Mouse (Mus musculus) embryo, embryonic 9.5 days (tissue): Measurements from ENCODE around the gene Gpr137b.
"Not testable (repeated sequence)": the region's sequence is repeated elsewhere in the genome, so short reads cannot be mapped to it uniquely, and the experiment has no call there.

ENCODE experiments used
- DNase-seq: peaks from one replicate; pipeline ENCODE4 v3.0.0-alpha.2; 2017; ENCODE audit errors: extremely low spot score

Gpr137b gene

DNA sequence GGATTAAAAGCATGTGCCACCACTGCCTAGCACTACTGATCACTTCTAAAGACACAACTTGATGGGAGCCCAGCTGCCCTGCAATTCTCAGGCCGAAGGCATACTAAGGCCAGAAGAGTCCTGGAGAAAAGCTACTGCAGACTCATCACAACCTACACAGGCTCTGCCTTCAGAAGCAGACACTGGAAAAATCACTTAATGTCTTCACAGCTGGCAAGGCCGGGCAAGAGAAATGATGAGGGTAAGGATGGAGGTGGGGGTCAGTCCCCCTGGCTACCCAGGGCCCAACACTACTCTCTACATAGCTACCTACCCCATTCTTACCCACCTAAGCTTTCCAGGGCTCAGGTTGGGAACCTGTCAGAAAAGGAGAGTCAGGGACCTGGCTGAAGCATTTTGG, 27.4 kb downstream of the Gpr137b start:
- not testable (repeated sequence) for DNase-seq

DNA sequence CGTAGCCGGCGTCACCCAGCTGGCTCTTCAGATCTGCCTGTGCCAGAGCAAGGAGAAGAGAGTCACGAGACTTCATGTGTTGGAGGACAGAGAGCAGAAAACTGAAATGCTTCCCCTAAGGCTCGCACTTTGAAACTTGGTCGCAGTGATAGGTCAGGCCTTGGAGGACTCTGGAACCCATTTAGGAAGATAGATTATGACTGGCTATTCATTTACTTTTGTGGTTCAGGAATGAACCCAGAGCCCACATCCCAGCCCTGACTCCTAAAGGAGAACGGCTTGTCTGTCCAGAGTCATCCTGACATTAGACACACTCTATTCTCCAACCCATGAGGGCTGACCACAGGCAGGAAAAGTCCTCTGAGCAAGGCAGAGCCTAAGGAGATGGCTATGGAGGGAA, 30.3 kb downstream of the Gpr137b start:
- not testable (repeated sequence) for DNase-seq

DNA sequence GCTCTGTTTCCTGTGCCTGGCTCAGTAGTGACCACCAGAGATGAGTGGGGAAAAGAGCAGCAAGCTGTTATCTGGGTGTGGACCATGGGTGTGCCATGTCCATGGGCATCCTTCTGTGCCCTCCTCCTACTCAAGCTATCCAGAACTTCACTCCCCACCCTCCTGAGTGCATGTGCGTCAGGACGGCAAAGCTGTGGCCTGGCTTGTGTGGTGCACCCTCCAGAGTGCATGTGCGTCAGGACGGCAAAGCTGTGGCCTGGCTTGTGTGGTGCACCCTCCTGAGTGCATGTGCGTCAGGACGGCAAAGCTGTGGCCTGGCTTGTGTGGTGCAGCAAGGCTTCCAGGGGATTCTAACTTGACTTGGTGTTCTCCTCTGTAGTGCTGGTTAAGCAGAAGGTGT, 31.6 kb downstream of the Gpr137b start:
- not testable (repeated sequence) for DNase-seq

DNA sequence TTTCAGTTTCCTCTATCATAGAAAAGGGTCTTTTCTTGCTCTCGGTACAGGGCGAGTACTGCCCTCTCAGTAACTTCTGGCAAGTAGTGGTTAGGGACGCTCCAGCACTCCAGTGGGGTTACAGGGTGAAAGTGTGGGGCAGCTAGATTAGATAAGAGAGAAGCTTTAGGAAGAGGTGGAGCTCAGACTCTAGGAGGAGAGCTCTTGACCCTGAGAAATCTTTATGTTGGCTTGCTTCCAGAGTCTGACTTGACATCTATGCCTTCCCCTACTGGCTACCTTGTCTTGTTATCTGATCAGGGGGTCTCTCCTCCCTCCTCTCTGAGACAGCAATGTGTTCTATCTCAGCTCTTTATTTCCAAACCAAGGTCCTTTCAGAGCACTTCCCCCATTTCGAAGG, 33.8 kb downstream of the Gpr137b start:
- DNase-seq: not testable (repeated sequence)

DNA sequence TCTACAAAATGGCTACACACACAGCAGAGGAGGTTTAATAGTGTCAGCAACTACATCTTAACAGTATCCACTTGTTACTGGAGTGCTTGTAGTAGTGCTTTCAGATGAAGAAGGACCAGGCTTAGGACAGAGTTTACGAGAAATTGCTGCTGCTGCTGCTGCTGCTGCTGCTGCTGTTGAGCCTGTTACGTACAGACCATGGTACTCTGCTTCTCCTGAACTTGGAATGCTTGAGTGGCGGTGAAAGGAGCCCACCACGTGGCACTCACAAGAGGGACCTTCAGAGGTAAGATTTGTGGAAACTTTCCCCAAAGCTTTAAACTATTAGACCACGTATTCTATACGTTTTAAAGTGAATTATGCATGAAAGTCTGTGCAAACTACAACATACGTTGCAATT, 35.2 kb downstream of the Gpr137b start:
- not testable (repeated sequence) for DNase-seq

DNA sequence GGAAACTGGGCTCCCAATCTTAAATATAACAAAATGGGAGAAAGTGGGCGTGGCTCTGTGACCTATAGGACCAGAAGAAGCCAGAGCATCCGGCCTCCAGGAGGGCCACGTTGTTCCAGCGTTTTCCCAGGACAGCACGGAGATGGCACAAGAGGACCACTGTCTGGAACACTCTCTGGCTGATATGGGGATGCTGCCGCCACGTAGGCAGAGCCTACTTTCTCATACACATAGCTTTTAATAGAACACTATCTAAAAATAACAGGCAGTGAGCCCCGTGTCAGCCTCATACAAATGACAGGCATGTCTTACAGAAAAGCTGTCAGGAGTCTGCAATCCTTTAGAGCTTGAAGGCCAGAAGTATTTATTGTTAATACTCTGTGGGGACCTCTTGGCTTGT, 35.7 kb downstream of the Gpr137b start:
- not testable (repeated sequence) for DNase-seq

DNA sequence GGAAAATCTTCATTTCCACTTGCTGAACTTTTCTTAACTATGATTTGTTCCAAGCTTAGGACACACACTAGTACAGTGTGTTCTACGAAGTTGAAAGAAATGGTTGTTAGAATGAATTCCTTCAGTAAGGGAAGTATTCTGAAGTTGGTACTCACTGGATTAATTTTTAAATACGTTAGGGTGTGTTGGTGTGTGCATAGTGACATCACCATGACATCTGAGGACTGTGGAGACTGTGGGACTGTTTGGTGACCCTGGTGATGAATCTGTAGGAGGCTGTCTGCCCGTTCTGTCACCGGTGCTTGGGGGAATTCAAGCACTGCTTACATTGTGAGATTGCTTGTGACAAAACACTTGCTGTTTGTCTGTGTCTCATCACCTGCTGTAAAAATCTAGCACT, 41.7 kb downstream of the Gpr137b start:
- DNase-seq: not testable (repeated sequence)

DNA sequence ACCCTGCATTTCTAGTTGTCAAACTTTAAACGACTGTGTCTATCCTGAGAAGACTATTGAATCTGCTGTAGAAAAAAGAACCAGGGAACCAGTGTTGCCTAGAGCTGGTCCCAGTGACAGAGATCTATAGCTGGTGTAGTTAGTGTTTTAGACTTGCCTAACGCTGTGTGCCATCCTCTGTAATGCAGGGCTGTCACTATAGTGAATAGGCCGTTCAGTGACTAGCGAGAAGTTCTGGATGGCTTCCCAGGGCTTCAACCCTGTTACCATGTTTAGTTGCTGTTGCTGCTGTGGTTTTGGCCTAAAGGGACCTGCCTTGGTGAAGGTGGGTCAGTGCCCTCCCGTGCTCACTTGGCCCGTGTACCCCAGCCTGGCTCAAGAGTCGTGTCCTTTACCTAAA, 43.1 kb downstream of the Gpr137b start:
- not testable (repeated sequence) for DNase-seq

DNA sequence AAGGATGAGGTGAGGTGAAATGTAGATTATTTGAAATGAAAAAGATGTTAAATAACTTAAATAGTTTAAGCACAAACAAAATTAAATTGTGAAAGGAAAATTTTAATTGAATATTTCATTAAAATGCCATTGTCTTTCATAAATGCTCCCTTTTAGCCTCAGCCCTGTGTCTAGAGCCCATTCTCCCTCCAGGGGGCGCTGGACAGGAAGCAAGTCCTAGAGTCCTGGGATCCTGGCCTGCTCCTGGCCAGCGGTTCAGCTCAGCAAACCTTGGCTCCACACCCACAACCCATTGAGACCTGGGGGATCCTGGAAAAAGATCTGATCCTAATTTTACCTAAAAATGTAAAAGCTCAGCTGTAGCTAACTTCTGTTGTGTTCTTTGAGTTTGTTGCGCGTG, 44.5 kb downstream of the Gpr137b start:
- peak; percentile 15 for DNase-seq

DNA sequence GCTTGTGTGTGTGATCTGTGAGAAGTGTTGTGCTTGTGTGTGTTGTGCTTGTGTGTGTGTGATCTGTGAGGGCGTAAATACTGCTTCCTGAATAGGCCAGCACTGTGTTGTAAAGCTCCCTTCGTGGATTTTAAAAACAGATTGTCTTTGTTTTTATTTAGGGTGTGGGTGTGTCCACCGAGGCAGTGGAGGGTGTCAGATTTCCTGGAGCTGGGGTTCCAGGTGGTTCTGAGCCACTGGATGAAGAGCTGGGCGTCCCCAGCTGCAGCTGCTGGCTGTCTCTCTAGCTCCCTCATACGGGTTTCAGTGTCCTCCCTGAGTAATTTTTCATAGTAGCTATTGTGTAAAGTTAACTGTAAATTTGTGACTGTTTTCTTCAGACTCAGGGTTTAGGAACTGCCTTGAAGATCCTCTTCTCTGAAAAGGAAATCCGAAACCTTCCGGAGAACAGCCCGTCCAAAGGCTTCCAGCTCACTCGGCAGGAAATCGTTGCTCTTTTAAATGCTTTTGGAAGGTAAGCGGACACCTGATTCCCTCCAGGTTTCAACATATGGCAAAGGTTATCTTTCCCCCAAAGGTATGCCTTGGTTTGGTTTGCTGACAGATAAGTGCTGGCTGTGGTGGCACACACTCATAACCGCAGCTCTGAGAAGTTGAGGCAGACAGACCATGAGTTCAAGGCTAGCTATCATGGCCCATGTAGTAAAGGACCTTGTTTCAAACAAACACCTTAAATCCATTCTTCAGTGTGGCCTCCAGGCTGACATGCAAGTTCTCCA, 46.0 kb downstream of the Gpr137b start:
- peak; percentile 4 for DNase-seq

DNA sequence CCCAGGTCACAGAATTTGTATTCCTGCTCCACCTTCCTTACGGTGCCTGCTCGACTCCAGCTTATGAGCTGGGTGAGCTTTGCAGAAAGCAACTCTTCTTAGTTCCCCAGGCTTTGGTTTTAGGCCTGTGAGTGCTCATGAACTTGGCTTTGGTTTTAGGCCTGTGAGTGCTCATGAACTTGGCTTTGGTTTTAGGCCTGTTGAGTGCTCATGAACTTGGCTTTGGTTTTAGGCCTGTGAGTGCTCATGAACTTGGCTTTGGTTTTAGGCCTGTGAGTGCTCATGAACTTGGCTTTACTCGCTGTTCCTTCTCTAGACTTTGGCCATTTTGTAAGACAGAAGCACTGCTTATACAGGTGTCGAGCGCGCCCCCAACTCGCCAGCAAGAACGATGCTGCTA, 56.5 kb downstream of the Gpr137b start:
- DNase-seq: not testable (repeated sequence)

DNA sequence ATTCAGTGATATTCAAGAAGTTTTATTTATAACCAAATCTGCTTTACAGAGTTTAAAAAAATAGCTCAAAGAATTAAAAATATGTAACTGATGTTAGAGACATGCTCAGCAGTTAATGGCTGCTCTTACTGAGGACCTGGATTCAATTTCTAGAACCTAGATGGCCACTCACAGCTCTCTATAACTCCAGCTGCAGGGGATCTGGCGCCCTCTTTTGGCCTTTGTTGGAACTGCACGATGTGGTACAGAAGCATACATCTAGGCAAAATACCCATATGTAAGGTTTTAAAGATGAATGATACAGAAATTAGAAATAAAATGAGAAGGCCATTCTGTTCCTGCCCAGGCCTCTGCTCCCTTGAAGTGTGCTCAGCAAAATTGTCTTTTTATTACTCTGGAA, 64.9 kb downstream of the Gpr137b start:
- peak; percentile 48 for DNase-seq
